Mouse (Mus musculus) erythroblast, embryonic 14.5 days (primary cell): ENCODE results near the gene Rbfox3. TPM values are rescaled to one million over a fixed set of nuclear protein-coding genes. Genes with fewer than 3 reads are reported as not detected.

ENCODE experiments used
- H3K27me3 ChIP-seq: 2 replicates; pipeline ENCODE4 v1.6.1; 2012; ENCODE audit warnings: inconsistent platforms; ENCODE audit not compliant: control insufficient read depth
- H3K36me3 ChIP-seq: 2 replicates; pipeline ENCODE4 v1.6.1; 2012; ENCODE audit warnings: mild to moderate bottlenecking, inconsistent platforms; ENCODE audit not compliant: control insufficient read depth
- H3K4me1 ChIP-seq: 2 replicates; pipeline ENCODE4 v1.6.1; 2012; ENCODE audit warnings: inconsistent platforms; ENCODE audit not compliant: control insufficient read depth
- H3K4me3 ChIP-seq: replicated peaks from 2 replicates; pipeline ENCODE3; 2012; ENCODE audit warnings: moderate library complexity, mild to moderate bottlenecking, inconsistent platforms
- H3K9me3 ChIP-seq: 2 replicates; pipeline ENCODE4 v1.6.1; 2012; ENCODE audit warnings: low read length, inconsistent platforms, mixed read lengths; ENCODE audit not compliant: control insufficient read depth
- GATA1 ChIP-seq: IDR thresholded peaks from 2 replicates; pipeline ENCODE4 v1.6.1; 2012; ENCODE audit warnings: low read length, inconsistent platforms, mixed read lengths
- TAL1 ChIP-seq: IDR thresholded peaks from 3 replicates; pipeline ENCODE4 v1.6.1; 2012; ENCODE audit warnings: low read length, inconsistent platforms, mixed read lengths
- polyA plus RNA-seq: library from polyadenylated mRNA; stranded (reverse); fragments of >175 nt; gene quantifications from 2 replicates; pipeline ENCODE4 v1.2.3, GENCODE M21; 2012

The Rbfox3 gene
- polyA plus RNA-seq, 1 experiment: 0.02 TPM

DNA sequence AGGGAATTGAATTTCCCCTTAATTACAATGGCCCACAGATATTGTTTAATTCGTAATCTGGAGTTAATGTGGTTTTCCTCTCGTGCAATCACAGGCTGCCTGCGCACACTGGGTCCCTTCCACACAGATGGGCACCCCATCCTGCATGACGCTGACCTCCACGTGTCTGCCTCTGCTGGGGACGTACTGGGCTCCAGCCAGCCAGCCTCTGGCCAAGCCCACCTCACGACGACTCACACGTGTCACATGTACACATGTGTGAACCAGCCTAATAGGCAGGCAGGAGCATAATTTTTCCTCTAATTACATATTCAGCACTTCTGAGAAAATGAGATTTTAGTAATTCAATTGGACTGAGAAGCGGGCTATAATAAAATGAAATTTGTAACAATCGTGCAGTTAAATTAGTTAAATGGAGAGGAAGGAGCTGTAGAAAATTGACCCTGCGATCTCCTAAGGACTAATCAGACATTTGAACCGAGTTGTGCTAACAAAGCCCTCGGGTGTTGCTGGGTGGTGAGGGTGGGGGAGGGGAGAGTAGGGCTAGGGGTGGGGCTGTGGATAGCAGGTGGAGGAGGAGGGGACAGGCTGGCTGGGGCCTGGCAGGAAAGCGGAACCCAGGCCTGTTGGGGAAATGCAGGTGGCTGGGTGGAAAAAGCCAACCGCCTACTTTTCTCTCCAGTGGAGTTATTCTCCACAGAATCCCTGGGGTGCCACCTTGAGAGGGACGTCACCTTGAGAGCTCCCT lies 360.4 kb downstream of the Rbfox3 start:
- Histone ChIP-seq H3K27me3 (peaks cover 10% of the 10 kb centered on the region), H3K36me3 (no peaks in the 10 kb centered on the region), H3K4me1 (no peaks in the 10 kb centered on the region), H3K4me3 (no peak overlapping the region), H3K9me3 (no peaks in the 10 kb centered on the region)
- no peak for TF ChIP-seq GATA1
- TF ChIP-seq TAL1: no peak

DNA sequence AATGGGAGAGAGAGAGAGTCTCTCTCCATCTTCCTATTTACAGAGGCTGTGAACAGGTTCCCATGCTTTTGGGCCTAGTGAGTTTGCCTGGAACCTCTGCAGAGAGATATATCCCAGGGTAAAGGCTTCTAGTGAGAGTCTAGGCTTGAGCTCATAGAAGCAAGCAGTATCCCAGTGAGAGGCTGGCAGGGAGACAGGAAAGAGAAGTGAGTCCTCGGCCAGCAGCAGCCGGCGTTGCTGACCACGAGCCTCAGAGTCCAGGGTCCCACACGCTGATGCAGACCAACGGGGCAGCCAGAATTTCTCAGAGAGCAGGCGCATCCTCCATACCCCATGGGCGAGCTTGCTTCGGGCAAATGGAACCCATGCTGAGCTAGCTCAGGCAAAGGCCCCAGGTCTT lies 363.2 kb downstream of the Rbfox3 start:
- Histone ChIP-seq H3K9me3 (no peaks in the 10 kb centered on the region), H3K4me3 (no peak overlapping the region), H3K4me1 (no peaks in the 10 kb centered on the region), H3K36me3 (no peaks in the 10 kb centered on the region), H3K27me3 (peaks cover 4% of the 10 kb centered on the region; the same call in 1 of the 2 replicates)
- TF ChIP-seq GATA1: no peak
- no peak for TF ChIP-seq TAL1

DNA sequence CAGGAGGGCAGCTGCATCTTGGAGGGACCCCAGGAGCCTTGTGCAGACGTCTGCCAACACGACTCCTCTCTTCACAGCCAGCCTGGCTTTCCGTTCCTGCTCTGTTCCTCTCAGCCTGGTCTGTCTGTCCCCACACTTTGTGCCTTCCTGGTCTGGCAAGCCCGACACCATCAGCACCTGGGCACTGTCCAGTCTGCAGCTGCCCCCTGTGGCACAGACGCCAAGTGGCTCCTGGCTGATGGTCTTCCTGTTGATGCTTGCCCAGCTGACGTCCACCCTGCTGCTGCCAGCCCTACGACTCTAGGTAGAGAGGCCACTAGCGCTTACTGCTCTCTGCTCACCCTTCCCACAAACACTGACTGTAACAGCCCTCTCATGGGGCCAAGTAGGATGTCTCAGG lies 365.1 kb downstream of the Rbfox3 start:
- H3K4me1 ChIP-seq: no peaks in the 10 kb centered on the region
- H3K36me3 ChIP-seq: no peaks in the 10 kb centered on the region
- no peaks in the 10 kb centered on the region for H3K9me3 ChIP-seq
- H3K27me3 ChIP-seq: no peaks in the 10 kb centered on the region
- no peak overlapping the region for H3K4me3 ChIP-seq
- TF ChIP-seq GATA1: no peak
- no peak for TF ChIP-seq TAL1

DNA sequence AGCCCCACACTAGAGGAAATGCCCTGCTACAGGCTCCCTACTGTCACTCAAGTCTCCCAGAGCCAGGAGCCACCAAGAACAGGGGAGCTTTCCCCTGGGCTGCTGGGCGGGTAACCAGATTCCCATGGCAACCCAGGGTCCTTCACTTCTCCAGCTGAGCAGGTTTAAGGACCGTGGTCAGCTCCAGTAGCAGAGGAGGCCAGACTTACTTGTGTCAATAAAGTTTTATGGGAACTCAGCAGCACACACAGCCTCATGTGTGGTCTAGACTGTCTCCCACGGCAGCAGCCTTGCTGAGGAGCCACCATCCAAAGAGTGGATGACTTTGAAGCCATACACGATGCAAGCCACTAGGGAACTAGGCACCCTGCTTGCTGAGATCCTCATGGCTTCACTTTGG lies 365.7 kb downstream of the Rbfox3 start:
- Histone ChIP-seq H3K4me3 (no peak overlapping the region), H3K9me3 (no peaks in the 10 kb centered on the region), H3K4me1 (no peaks in the 10 kb centered on the region), H3K27me3 (no peaks in the 10 kb centered on the region), H3K36me3 (no peaks in the 10 kb centered on the region)
- TF ChIP-seq GATA1: no peak

DNA sequence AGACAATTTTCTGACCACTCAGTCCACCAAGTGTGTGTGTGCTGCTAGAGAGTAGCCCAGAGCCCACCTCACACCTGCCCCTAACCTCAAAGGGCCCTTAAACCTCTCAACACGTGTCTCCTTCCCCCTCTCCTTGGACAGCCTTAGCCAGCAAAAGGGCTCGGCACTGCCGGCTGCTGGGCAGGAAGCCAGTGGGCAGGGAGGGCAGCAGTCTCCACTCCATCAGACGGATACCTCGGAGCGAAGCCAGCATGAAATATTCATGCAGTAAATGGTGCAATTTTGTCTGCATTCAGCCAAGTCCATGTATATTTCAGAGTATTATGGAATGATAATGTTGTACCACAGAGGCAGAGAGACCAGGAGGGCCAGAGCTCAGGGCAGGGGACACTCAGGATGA lies 366.8 kb downstream of the Rbfox3 start:
- TF ChIP-seq GATA1 (no peak), TAL1 (no peak)
- Histone ChIP-seq H3K9me3 (no peaks in the 10 kb centered on the region), H3K4me1 (no peaks in the 10 kb centered on the region), H3K36me3 (no peaks in the 10 kb centered on the region), H3K27me3 (no peaks in the 10 kb centered on the region), H3K4me3 (no peak overlapping the region)

DNA sequence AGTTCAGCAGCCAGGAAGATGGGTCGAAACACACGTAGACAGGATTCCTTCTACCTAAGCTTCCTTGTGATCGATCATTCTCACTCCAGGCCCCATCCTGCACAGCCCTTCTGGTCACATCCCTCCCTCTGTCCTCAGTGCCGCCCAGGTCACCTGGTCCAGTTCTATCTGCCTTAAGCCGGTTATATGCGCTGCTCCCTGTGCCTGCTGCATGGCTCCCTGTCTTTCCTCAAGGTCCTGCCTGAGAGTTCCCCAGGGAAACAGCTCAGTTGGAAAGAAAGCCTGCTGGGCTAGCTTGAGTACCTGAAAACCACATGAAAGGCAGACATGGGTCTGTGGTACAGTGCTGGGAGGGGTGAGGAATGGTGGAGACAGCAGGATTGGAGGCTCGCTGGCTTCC lies 368.5 kb downstream of the Rbfox3 start:
- no peaks in the 10 kb centered on the region for H3K27me3 ChIP-seq
- TF ChIP-seq TAL1 (no peak), GATA1 (no peak)
- no peaks in the 10 kb centered on the region for H3K9me3 ChIP-seq
- no peaks in the 10 kb centered on the region for H3K4me1 ChIP-seq
- no peak overlapping the region for H3K4me3 ChIP-seq
- no peaks in the 10 kb centered on the region for H3K36me3 ChIP-seq

DNA sequence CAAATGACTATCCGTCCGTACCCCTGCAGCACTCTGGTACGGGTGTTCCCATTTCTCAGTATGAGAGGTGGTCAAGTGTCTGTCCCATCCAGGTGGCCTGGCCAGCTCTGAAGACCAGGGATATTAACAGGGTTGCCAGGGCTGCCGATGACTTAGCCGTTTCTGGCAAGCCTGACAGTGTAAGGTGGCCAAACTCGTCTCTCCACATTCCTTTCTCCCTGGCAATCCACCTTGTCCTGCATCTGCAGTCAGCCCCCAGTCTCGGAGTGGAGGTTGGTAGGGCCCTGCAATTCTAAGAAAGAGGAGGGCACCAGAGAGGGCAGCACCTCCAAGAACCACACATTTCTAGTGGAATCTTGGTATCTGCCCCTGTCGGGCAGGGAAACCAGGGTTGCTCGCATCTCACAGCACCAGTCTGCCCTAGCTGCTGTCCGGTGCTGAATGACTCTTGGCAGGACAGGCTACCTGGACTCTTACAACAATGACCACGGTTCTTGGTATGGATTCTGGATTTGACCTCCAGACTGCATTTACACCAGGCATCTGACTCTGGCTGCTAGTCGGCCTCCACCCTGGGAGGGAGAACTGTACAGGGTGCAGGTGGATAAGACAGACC lies 370.9 kb downstream of the Rbfox3 start:
- H3K4me3 ChIP-seq: no peak overlapping the region
- H3K36me3 ChIP-seq: no peaks in the 10 kb centered on the region
- no peaks in the 10 kb centered on the region for H3K27me3 ChIP-seq
- no peaks in the 10 kb centered on the region for H3K9me3 ChIP-seq
- no peaks in the 10 kb centered on the region for H3K4me1 ChIP-seq
- TF ChIP-seq GATA1 (no peak), TAL1 (no peak)

DNA sequence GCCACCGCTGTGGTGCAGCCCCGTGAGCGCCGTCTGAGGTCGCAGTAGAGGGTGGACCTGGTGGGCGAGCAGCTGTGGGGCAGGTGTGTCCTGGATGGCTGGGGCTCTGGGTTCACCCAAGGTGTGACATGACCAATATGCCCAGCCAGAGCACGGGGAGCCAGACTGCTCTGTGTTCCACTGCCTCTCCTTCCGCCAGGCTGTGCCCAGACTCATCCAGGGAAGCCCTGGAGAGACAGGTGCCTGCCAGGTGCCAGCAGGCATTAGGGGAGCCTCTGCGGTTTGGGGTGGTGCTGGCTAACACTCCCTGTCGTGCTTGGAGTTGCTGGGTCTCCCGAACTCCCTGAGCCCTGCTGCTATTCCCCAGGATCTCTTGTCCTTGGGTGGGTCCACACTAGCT lies 373.4 kb downstream of the Rbfox3 start:
- Histone ChIP-seq H3K36me3 (no peaks in the 10 kb centered on the region), H3K27me3 (no peaks in the 10 kb centered on the region), H3K9me3 (no peaks in the 10 kb centered on the region), H3K4me1 (no peaks in the 10 kb centered on the region), H3K4me3 (no peak overlapping the region)
- TF ChIP-seq TAL1 (no peak), GATA1 (no peak)

DNA sequence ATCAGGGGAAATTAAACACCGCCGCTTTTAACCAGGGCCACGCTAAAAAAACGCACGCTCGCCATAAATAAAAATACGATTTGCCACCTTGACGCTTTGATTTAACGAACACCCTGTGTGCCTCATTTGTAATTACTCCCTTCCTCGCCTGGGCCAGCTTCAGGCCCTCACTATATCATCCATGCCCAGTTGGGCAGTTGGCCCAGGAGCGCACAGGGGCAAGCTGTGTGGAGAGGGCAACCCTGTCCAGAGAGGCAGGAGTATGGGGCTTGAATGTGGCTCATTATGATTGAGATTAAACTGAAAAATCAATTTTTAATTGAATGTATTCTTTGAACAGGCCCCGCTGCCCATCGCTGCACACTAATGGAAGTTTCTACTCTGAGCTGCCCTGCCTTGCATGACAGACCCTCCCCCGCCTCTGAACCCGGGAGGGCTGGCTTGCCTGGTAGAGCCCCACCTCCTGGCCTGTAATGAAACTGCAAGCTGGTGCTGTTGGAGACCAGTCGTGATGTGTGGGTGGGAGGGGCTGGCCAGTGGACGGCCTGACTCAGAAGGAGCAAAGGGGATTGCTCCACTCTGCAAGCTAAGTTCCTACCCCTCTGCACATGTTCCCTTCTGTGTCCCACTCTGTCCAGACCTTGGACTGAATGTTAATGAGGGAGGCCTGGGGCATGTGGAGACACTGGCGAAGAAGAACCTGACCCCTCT lies 376.9 kb downstream of the Rbfox3 start:
- Histone ChIP-seq H3K4me3 (no peak overlapping the region), H3K4me1 (no peaks in the 10 kb centered on the region), H3K36me3 (no peaks in the 10 kb centered on the region), H3K27me3 (no peaks in the 10 kb centered on the region), H3K9me3 (no peaks in the 10 kb centered on the region)
- no peak for TF ChIP-seq GATA1
- no peak for TF ChIP-seq TAL1
